Mouse (Mus musculus) adrenal gland, postnatal 10 days (tissue): ENCODE measurements around the gene Pik3cb. TPM values are rescaled to one million over a fixed set of nuclear protein-coding genes. Genes with fewer than 3 reads are reported as not detected.

Experiments
- DNase-seq: peaks from one replicate; pipeline ENCODE4 v3.0.0; 2021; ENCODE audit warnings: mixed read lengths
- long read RNA-seq, 2 experiments: library from polyadenylated mRNA; stranded (forward); transcript quantifications; one replicate each; pipeline ENCODE4 v2.0.0; 2021
- total RNA-seq, 2 experiments: library from RNA; stranded (reverse); gene quantifications; 2 replicates each; pipeline ENCODE4 v1.2.3; 2021

Pik3cb gene
- total RNA-seq, result 10 to 100 TPM in 1 of 2 experiments, 1 to 10 TPM in 1; 10.0 to 10.6 TPM
- long read RNA-seq, experiment 1, full-length matches to known transcripts, result 5 of 13 reads
- long read RNA-seq, experiment 1, partial matches to known transcripts, result 5 of 13 reads
- long read RNA-seq, experiment 1, other reads (novel, unspliced or antisense), result 3 of 13 reads
- long read RNA-seq, experiment 2, full-length matches to known transcripts, result 10 of 16 reads
- long read RNA-seq, experiment 2, partial matches to known transcripts, result 1 of 16 reads
- long read RNA-seq, experiment 2, other reads (novel, unspliced or antisense), result 5 of 16 reads

GRCm38 (mm10) chr9:99140063-99140882 is at the start of gene Pik3cb:
Gene Pik3cb, minus strand, starts transcription at chr9:99140621.
- peak; percentile 99 for DNase-seq

- no peak for DNase-seq
Measured at GRCm38 (mm10) chr9:99183043-99183670, 42.7 kb upstream of the Pik3cb start.

GRCm38 (mm10) chr9:99182121-99182520 is 41.7 kb upstream of the Pik3cb start:
- DNase-seq, result no peak

- DNase-seq, result no peak
Measured at GRCm38 (mm10) chr9:99180272-99180671, 39.9 kb upstream of the Pik3cb start.

- DNase-seq, result no peak
Measured at GRCm38 (mm10) chr9:99178736-99179135, 38.3 kb upstream of the Pik3cb start.

- no peak for DNase-seq
Measured at GRCm38 (mm10) chr9:99175774-99176173, 35.4 kb upstream of the Pik3cb start.

- no peak for DNase-seq
Measured at GRCm38 (mm10) chr9:99172811-99173210, 32.4 kb upstream of the Pik3cb start.

GRCm38 (mm10) chr9:99171186-99171585 is 30.8 kb upstream of the Pik3cb start:
- DNase-seq, result peak; percentile 14

GRCm38 (mm10) chr9:99169029-99169428 is 28.6 kb upstream of the Pik3cb start:
- DNase-seq, result no peak

- DNase-seq, result no peak
Measured at GRCm38 (mm10) chr9:99166946-99167345, 26.5 kb upstream of the Pik3cb start.

GRCm38 (mm10) chr9:99165956-99166355 is 25.5 kb upstream of the Pik3cb start:
- no peak for DNase-seq

- no peak for DNase-seq
Measured at GRCm38 (mm10) chr9:99164664-99165226, 24.3 kb upstream of the Pik3cb start.

- DNase-seq, result no peak
Measured at GRCm38 (mm10) chr9:99164148-99164503, 23.7 kb upstream of the Pik3cb start.

- DNase-seq, result no peak
Measured at GRCm38 (mm10) chr9:99163420-99164147, 23.2 kb upstream of the Pik3cb start.

- DNase-seq, result no peak
Measured at GRCm38 (mm10) chr9:99162839-99163238, 22.4 kb upstream of the Pik3cb start.

GRCm38 (mm10) chr9:99160780-99161179 is 20.4 kb upstream of the Pik3cb start:
- DNase-seq, result no peak

GRCm38 (mm10) chr9:99159932-99160331 is 19.5 kb upstream of the Pik3cb start:
- no peak for DNase-seq

- no peak for DNase-seq
Measured at GRCm38 (mm10) chr9:99158708-99159107, 18.3 kb upstream of the Pik3cb start.

GRCm38 (mm10) chr9:99158203-99158632 is 17.8 kb upstream of the Pik3cb start:
- DNase-seq, result no peak

- DNase-seq, result peak; percentile 72
Measured at GRCm38 (mm10) chr9:99153655-99154054, 13.2 kb upstream of the Pik3cb start.

GRCm38 (mm10) chr9:99152699-99153490 is 12.5 kb upstream of the Pik3cb start:
- DNase-seq, result no peak
